Mouse (Mus musculus) left cerebral cortex, adult 8-10 months (tissue): ENCODE data around the gene Mrgpra2a. TPM values are rescaled to one million over a fixed set of nuclear protein-coding genes. Genes with fewer than 3 reads are reported as not detected.
"Not testable (repeated sequence)": the region's sequence is repeated elsewhere in the genome, so short reads cannot be mapped to it uniquely, and the experiment has no call there.

Experiments used
- DNase-seq, 2 experiments: peaks; one replicate each; pipeline ENCODE4 v3.0.0; 2022; ENCODE audit warnings: low spot score in 2 of 2
- total RNA-seq, 4 experiments: library from RNA; stranded (reverse); gene quantifications; 2 replicates each; pipeline ENCODE4 v1.2.4; 2022

The Mrgpra2a gene
- total RNA-seq = not detected

GRCm38 (mm10) chr7:47452015-47452414 lies at the start of gene Mrgpra2a:
Gene Mrgpra2a, minus strand, starts transcription at chr7:47452139.
- not testable (repeated sequence) for DNase-seq

- not testable (repeated sequence) for DNase-seq
Measured at GRCm38 (mm10) chr7:47491266-47491665, 39.3 kb upstream of the Mrgpra2a start.

GRCm38 (mm10) chr7:47489438-47489837 lies 37.5 kb upstream of the Mrgpra2a start:
- not testable (repeated sequence) for DNase-seq

- not testable (repeated sequence) for DNase-seq
Measured at GRCm38 (mm10) chr7:47483181-47483580, 31.2 kb upstream of the Mrgpra2a start.

- not testable (repeated sequence) for DNase-seq
Measured at GRCm38 (mm10) chr7:47473904-47474303, 22.0 kb upstream of the Mrgpra2a start.

GRCm38 (mm10) chr7:47465278-47465981 lies 13.5 kb upstream of the Mrgpra2a start:
- not testable (repeated sequence) for DNase-seq

GRCm38 (mm10) chr7:47445729-47446128 lies 6.2 kb downstream of the Mrgpra2a start:
- DNase-seq = not testable (repeated sequence)

GRCm38 (mm10) chr7:47436463-47436862 lies 15.5 kb downstream of the Mrgpra2a start:
- DNase-seq = not testable (repeated sequence)

- DNase-seq = not testable (repeated sequence)
Measured at GRCm38 (mm10) chr7:47427815-47428508, 24.0 kb downstream of the Mrgpra2a start.

- no peak for DNase-seq
Measured at GRCm38 (mm10) chr7:47410602-47411001, 41.3 kb downstream of the Mrgpra2a start.

GRCm38 (mm10) chr7:47409545-47409944 lies 42.4 kb downstream of the Mrgpra2a start:
- no peak for DNase-seq

- DNase-seq = no peak
Measured at GRCm38 (mm10) chr7:47401125-47401524, 50.8 kb downstream of the Mrgpra2a start.

Other genes starting within 250 kb of the Mrgpra2a start
- gene Mrgpra6, start 247.2 kb downstream of the Mrgpra2a start, total RNA-seq = not detected
- not detected for gene Mrgpra9, start 199.3 kb downstream of the Mrgpra2a start, total RNA-seq
- not detected for gene Mrgpra1, start 97.9 kb downstream of the Mrgpra2a start, total RNA-seq
- not detected for gene Mrgpra2b, start 76.7 kb upstream of the Mrgpra2a start, total RNA-seq
- not detected for gene Mrgpra3, start 149.2 kb upstream of the Mrgpra2a start, total RNA-seq